Mouse (Mus musculus): ENCODE measurements around the gene Rhoj.

- TF ChIP-seq E2F4 (IDR thresholded peaks at IDR 0.05; ENCODE audit: insufficient read depth) (no peak), CEBPB (IDR thresholded peaks at IDR 0.05; ENCODE audit: insufficient read depth, poor library complexity, severe bottlenecking) (no peak), POLR2A (IDR thresholded peaks at IDR 0.05; ENCODE audit: insufficient read length, low read depth) (no peak), REST (IDR thresholded peaks at IDR 0.05; ENCODE audit: insufficient read depth, insufficient read length) (no peak), USF1 (IDR thresholded peaks at IDR 0.05; ENCODE audit: low read depth) (no peak), POLR2AphosphoS2 (IDR thresholded peaks at IDR 0.05; ENCODE audit: insufficient read length, low read depth) (no peak), MYOG (IDR thresholded peaks at IDR 0.05; ENCODE audit: control insufficient read depth in 1 of 3, insufficient read depth in 1 of 3, insufficient read length in 2 of 3, low read depth in 2 of 3) (no peak)
Measured at GRCm38 (mm10) chr12:75414991-75415390, 106.9 kb downstream of the Rhoj start.
